Mouse (Mus musculus): ENCODE results near the gene Dhx37. TPM values are rescaled to one million over a fixed set of nuclear protein-coding genes. Genes with fewer than 3 reads are reported as not detected.
"Not testable (repeated sequence)": the region's sequence is repeated elsewhere in the genome, so short reads cannot be mapped to it uniquely, and the experiment has no call there.

Gene Dhx37
- total RNA-seq, 2 experiments from 2014 or later, result 13.3 TPM

DNA sequence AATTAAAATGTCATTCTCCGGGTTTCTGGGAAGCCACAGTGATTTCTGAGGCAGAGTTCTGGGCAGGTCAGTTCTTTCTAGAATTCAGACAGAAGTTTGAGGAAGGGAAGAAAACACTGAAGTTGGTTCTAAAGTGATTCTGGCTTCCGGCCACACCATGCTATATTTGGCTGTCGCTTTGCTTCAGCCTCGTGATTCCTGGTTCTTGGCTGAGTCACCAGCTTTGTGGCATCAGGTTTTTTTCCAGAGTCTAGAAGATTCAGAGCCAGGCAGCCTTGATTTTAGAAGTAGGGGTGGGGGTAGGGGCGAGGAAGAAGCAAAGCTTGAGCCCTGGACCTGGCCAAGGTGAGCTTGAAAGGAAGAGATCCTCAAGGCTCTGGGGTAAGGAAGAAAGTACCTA lies 42.3 kb downstream of the Dhx37 start:
- DNase-seq (ENCODE audit: low spot score in 2 of 2), result peak in 1 of 2 experiments; percentile 66

- no peak for DNase-seq (ENCODE audit: low spot score in 2 of 2)
These were observed 42.9 kb downstream of the Dhx37 start for GRCm38 (mm10) chr5:125390906-125391477.

DNA sequence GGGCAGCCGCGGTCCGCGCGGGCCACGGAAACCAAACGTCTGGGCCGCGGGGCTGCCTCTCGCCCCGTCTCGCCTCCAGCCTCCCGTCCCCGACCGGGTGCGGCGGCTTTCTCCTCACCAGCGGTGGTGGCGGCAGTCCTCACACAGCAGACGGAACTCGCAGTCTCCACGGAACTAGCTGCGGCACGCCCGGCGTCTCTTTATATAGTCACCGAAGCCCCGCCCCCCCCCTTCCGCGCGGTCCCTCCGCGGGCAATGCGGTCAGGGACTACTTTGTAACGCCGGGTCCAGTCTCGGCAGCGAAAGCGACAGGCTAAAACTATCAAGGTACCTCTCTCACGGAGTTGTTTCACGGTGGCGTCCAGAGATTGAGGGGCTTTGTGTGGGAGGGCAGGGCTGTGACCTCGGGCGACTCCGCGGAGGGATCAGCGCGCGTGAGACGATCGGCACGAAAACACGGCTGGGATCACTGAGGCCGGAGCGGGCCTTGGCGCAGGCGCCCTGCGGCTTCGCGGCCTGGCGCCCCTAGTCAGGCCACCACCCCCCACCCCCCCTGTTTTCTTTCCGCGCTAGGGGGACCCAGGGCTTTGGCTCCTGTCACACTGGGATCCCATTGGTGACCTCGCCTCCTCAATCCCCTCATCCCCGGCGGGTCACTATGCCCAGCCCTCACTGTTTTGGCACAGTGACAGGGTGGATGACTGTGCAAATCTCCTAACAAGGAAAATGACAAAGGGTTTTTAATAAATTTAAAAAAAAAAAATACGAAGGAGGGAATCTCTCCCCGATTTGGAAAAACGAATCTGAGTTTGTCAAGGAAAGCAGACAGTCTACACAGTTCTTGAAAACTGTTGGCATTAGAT lies 44.1 kb downstream of the Dhx37 start, which contains the start of gene Ubc:
Ubc (minus strand) TSS at position 624 of the 863 bp plus-strand sequence.
- peak; percentile 89 for DNase-seq (ENCODE audit: low spot score in 2 of 2)

GRCm38 (mm10) chr5:125389131-125389578 lies 44.8 kb downstream of the Dhx37 start, which contains the start of gene Gm10382:
Gene Gm10382 (plus strand): TSS chr5:125389322.
- DNase-seq (ENCODE audit: low spot score in 2 of 2), result peak; percentile 80 to 83

DNA sequence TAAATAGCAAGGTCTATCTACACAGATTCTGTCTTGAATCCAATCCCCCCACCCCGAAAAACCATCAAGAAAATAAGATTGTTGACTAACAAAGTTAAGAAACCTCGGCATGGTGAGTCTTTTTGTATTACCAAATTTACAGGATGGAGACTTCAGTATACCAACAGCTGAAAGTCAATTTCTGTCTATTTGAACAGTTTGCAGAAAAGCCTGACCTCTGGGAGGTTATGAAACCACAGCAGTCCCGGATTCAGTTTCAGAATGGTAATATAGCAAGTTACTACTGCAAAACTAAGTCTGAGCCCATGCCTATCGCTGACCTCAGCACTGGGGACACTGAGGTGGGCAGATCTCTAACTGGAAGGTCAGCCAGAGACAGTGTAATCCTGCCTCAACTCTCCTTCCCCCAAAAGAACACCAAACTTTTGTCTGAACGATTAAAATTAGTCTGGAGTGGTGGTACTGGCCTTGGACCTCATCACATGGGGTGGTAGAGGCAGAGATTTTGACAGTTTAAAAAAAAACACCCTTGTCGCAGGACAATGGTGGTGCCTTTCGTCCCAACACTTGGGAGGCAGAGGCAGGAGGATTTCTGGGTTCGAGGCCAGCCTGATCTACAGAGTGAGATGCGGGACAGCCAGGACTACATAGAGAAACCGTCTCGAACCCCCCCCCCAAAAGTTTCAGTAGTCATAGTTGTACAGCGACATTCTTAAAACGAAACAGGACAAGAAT lies 45.4 kb downstream of the Dhx37 start:
- DNase-seq (ENCODE audit: low spot score in 2 of 2), result no peak

- not testable (repeated sequence) for DNase-seq (ENCODE audit: low spot score in 2 of 2)
These were observed 46.6 kb downstream of the Dhx37 start for GRCm38 (mm10) chr5:125387295-125387694.

- DNase-seq (ENCODE audit: low spot score in 2 of 2), result no peak
These were observed 48.5 kb downstream of the Dhx37 start for GRCm38 (mm10) chr5:125385215-125385940.

DNA sequence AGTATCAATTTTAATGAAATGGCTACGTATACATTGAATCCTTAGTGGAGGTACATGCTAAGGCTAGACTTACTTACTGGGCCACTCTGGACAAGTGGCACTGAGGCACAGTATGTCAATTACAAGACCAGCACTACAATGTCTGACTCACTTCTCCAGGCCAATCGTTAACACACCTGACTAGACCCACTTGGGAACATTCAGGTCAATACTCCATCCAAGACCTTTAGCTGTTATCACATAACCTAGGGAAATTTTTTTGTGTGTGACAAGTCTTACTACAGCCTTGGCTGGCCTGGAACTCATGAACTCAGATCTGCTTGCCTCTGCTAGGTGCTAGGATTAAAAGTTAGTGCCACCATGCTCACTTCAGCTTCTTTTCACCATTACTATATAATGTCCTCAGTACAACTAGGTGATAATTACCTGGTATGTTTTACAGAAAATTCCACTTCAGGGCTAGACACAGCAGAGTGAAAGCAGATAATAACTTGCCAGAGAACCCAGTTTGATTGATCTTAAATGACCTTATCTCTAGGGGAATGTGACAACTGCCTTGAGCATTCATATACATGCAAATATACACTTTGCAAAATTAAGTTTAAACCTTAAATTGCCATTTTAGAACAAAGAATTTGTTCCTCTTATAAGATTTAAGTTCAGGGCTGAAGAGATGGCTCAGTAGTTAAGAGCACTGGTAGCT lies 49.3 kb downstream of the Dhx37 start:
- no peak for DNase-seq (ENCODE audit: low spot score in 2 of 2)

GRCm38 (mm10) chr5:125383637-125384420 lies 50.1 kb downstream of the Dhx37 start:
- DNase-seq (ENCODE audit: low spot score in 2 of 2), result no peak

GRCm38 (mm10) chr5:125382673-125383558 lies 51.0 kb downstream of the Dhx37 start:
- peak; percentile 71 for DNase-seq (ENCODE audit: low spot score in 2 of 2)

GRCm38 (mm10) chr5:125381954-125382672 lies 51.8 kb downstream of the Dhx37 start:
- no peak for DNase-seq (ENCODE audit: low spot score in 2 of 2)

- DNase-seq (ENCODE audit: low spot score in 2 of 2), result no peak
These were observed 55.0 kb downstream of the Dhx37 start for GRCm38 (mm10) chr5:125378919-125379318.

GRCm38 (mm10) chr5:125377214-125377613 lies 56.7 kb downstream of the Dhx37 start:
- DNase-seq (ENCODE audit: low spot score in 2 of 2), result no peak

DNA sequence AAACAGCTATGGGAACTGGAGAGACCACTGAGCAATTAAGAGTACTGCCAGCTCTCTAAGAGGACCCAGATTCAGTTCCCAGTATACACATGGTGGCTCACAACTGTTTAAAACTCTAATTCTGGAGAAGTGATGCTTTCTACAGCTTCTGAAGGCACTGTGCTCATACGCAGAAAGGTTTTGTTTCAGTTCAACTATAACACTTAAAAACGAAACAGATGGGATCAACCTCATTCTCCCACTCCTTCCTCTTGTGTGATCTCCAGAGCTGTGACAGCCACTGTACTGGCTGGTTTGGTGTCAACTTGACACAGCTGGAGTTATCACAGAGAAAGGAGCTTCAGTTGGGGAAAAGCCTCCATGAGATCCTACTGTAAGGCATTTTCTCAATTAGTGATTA lies 58.0 kb downstream of the Dhx37 start:
- no peak for DNase-seq (ENCODE audit: low spot score in 2 of 2)

GRCm38 (mm10) chr5:125372027-125372426 lies 61.9 kb downstream of the Dhx37 start:
- no peak for DNase-seq (ENCODE audit: low spot score in 2 of 2)

DNA sequence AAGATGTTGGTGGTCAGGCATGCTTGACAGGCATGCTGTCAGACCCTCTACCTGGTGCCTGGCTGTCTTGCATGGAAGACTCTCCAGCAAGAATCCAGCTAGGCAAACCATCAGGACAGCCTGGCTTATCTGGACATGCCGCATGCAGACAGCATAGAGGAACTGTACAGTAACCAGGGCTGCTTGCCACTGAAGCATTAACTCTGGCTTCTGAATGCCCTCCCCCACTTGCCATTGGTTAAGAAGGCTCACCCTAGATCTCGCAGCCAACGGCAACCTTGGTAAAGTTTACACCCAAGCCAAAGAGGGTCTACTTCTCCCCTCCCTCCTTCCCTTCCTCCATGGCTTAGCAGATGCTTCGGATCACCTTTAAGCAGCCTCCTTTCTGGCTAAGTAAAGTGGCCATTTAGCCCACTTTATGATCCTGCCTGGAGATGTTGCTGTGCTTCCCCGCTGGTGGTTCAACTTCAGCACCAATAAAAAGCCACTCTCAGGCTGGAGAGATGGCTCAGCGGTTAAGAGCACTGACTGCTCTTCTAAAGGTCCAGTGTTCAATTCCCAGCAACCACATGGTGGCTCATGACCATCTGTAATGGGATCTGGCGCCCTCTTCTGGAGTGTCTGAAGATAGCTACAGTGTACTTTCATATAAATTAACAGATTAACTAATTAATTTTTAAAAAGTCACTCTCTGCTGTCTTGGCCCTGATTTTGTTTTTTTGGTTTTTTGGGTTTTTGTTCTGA lies 62.8 kb downstream of the Dhx37 start:
- DNase-seq (ENCODE audit: low spot score in 2 of 2), result no peak

DNA sequence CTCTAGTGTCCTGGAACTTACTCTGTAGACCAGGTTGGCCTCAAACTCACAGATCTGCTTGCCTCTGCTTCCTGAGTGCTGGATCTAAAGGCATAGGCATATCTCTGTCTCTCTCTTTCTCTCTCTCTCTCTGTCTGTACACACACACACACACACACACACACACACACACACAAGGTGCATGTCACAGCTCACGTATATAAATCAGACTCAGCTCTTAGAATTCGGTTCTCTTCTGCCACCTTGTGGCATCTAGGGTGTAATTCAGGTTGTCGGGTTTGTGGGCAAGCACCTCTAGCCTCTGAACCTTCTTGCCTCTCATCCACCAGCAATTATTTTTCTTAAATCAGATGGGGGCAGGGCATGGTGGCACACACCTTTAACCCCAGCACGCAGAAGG lies 65.4 kb downstream of the Dhx37 start:
- peak; percentile 62 to 77 for DNase-seq (ENCODE audit: low spot score in 2 of 2)
